Mouse (Mus musculus): ENCODE measurements around the gene B4galt4.
A peak's percentile ranks its signal among the peaks of the same experiment; 100 is the strongest.
"Not testable (repeated sequence)": the region's sequence is repeated elsewhere in the genome, so short reads cannot be mapped to it uniquely, and the experiment has no call there.

Gene B4galt4

DNA sequence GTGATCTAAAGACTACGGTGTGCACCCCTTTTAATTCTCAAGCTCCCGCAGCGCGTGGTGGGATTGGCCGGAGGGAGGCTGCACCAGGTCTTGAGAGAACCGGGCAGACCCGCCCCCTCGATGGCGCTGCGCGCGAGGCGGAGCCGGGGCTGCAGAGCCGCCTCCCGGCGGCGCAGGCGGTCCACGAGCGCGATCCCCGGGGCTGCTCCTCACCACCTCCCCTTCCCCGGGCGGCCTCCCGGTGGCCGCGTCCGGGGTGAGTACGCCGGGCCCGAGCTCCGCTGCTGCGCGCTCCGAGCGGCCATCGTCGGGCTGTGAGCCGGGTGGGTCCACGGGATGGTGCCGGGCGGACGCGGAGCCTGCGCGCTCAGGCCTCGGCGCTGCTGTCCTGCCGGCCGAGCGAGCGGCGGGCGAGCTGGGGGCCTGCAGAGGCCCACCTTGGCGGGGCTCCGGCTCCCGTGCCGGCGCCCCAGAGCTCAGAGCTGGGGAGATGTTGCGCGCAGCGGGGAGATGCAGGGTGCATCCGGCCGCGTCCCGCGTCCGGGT is at the start of gene B4galt4:
Gene B4galt4, plus strand, starts transcription at position 152 of the 546 bp plus-strand sequence.
- peak; percentile 85 for DNase-seq (ENCODE audit: low spot score)

DNA sequence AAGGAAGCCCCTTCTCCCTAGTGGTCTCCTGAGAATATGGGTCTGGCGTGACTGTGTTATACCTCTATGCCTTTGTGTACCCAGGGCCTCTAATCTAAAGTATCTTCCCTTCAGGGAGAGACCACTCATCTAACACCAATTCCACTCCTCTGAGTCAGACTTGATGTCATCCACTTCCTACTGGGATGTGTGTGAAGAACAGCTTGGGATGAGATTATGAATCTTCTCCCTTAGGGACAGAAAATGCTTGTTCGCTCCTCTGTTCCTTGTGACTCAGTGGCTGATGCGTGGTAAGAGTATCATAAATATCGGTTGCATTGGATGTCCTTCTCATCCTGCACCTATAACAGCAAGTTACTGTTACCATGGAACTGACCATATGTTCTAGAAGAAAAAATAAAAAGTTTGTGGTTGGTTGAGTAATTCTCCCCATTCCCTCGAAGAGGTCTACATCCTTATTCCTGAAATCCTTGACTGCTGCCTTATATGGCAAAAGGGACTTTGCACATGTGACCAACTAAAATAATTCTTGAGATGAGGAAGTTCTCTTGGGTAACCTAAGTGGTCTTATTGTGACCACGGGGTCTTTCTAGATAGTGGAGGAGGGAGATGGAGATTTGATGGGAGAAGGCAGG is 47.0 kb upstream of the B4galt4 start:
- no peak for DNase-seq (ENCODE audit: low spot score)

DNA sequence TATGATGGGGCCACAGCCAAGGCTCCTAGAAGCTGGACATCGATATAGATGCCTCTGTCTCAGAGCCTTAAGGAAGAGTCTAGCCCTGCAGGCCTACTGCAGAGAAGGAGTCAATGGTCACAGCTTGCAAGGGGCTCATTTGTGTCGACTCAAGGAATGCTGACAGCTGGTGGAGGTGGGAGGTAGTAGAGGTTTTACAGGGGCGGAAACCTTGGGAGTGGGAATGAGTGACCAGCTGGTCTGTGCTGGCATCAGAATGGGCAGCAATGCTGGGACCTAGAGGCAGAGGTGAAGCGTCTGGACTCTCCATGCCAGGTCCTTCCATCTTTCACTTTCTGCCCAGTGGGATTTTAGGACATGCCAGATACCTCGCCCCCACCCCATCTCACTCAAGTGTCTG is 46.5 kb upstream of the B4galt4 start:
- DNase-seq (ENCODE audit: low spot score), result no peak

DNA sequence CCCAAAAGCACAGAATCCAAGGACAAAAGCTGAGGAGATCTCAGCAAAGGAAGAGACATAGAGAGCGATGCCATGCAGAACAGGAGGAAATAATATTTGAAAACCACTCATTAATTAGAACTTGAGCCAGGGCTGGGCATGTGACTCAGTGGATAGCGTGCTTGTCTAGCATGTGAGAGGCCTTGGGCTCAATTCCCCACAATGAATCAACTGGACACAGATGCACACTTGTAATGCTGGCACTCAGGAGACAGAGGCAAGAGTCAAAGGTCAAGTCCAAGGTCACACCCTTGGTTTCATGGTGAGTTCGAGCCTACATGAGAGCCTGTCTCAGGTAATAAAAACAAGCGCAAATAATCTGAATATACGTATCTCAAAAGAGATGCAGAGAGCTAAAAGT is 44.5 kb upstream of the B4galt4 start:
- DNase-seq (ENCODE audit: low spot score), result no peak

DNA sequence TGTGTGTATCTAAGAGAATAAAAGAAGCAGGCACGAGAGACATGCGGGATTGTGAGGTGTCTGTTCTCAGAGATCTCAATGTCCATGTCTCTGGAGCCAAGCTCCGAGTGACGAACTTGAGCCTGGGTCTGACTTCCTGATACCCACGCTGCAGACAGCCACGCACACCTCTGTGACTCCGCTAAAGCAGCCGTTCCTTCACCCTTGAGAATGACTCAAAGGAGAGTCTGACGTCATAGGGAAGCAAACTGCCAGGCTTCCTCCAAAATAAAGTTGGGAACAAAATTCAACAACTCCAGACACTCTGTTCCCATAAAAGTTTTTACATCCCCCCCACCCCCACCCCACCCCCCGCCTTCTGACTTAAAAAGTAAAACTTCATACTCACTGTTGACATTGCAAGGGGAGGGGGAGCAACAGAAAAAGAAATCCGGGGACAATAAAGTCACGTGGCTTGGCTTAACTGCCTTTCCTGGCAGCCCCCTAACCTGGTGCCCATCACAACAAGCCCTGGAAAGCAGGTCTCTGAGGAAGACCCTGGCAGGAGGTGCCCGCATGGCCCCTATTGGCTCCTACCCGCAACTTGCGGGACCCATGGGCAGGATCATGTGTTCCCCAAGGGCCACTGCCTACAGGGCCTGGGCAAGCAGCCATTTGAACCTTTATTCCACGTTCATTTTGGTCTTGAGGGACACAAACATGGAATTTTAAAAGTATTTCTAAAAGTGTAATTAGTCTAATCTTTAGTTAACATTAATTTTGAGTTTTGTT is 41.5 kb upstream of the B4galt4 start:
- no peak for DNase-seq (ENCODE audit: low spot score)

DNA sequence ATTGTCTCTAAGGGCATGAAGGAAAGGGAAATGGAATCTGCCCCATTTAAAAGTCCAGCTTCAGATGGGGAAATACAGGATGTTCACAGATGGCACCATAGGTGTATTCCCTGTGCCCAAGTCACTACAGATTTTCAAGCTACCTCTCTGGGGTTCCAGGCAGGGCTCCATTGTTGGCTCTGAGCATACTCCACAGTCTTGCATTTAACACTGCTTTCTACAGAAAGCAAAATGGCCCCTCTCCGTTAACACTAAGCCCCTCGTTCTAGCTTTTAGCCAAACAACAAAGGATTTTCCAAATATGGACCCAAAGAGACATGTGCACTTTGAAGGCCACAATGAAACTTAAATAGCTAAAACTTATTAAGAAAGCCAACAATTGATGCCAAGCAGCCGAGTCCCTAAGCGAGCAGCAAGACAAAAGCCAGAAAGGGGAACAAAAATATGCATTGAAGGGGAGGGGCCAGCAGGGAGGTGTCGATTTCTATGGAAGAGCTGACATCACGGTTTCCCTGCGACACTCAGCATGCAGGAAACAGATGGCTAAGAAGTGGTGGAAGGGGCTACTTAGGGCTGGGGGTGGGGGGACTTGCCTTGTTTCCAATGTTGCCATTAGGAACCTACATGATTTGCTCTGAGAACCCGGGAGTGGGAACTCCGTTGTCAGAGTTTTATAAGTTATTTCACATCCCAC is 40.4 kb upstream of the B4galt4 start:
- no peak for DNase-seq (ENCODE audit: low spot score)

DNA sequence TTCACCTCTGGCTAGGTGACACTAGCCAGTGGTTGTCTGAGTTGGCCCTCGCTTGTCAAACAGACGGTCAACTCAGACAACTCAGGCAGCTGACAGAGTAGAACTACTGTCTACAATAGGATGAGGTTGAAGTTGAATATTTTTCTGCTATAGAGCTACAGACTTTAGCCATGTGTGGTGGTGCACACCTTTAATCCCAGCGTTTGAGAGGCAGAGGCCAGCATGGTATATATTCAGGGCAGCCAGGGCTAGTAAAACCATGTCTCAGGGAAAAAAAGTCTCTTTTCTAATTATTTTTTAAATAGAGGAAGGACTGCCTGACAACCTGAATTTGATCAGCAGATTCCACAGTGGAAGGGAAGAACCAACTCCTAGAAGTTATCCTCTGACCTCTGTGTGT is 39.7 kb upstream of the B4galt4 start:
- no peak for DNase-seq (ENCODE audit: low spot score)

DNA sequence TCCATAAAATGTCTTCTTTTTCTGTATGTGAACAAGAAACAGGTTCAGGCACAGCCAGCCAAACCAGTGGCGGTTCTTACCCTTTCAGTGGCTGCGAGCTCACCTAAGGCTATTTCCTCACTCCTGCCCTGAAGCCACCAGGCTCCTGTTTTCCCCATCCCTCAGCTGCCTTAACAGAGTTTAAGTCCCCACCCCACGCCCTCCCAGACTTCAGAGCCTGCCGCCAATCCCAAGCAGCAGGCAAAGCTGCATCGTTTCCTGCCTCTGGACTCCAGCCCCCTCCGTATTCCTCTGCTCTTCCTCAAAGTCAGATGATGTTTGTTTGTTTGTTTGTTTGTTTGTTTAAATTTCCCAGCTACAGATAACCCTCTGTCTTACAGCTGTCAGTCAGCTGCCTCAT is 38.6 kb upstream of the B4galt4 start:
- DNase-seq (ENCODE audit: low spot score), result no peak

DNA sequence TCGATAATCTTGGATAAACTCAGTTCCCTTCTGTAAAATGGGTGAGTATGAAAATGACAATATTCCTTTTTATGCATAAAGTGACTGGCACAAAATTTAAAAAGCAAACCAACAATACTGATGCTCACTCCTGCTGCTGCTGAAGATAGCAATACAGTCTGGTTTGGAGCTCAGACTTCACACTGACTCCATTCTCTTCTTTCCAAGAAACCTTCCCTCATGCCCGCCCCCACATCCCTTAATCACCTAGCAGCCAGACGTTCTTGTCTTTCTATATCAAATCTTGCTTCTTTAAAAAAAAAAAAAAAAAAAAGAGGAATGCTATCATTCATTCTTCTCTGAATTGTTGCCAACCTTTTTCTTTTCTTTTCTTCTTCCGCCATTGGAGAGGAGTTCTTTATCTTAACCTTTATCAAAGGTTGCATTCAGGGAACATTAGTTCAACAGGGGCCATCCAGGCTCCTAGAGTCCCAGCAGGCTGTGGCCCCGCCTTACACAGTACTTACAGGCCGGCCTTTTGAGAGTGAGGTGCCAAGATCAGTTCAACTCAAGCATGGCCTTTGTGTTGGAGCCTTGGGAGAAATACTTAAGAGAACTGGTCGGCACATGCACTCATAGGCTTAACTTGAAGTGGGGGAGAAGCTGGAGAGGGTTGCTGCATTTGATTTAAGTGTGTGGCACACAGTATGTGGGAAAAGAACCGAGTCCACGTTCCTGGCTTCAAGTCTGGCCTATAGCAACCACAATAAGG is 36.4 kb upstream of the B4galt4 start:
- no peak for DNase-seq (ENCODE audit: low spot score)

DNA sequence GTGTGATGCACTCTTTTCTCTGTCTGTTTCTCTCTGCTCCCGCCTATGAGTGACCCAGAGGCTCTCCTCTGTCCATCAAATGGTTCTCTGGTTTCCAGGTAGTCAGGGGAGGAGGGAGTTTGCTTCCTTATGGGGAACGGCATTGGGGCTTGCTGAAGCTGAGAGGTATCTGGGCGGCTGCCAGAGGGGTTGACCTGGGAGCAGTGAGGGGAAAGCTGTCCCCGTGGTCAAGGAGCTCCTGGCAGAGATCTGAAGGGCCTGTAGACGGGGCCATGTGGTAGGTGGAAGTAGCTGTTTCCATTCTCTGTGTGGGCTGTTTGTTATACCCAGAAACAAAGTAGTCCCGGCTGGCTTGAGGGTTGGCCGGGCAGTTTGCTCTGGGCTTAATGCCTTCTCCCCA is 35.3 kb upstream of the B4galt4 start:
- no peak for DNase-seq (ENCODE audit: low spot score)

DNA sequence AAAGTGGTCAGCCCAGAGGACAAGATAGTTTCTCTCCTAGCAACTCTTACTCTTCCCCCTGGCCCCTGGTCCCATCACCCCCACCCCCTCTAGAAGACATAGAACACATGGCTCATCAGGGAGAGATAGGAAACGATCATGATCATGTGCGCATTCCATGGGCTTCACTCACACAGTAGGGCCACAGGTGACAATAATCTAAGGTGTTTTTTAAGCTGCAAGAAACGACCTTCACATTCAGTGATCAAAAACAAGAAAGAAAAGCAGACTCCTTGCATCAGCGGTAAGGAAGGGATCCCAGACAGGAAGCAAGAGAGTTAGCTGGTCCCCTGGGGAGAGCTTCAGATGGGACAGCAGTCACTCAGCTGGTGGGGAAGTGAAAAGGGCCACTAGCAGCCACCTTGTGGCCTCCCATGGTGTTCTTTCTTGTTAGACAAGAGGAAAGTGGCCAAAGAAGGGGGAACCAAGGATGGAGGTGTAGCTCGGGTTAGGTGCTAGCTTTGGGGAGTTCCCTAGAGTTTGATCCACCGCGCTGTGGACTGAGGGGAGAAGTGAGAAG is 33.0 kb upstream of the B4galt4 start:
- no peak for DNase-seq (ENCODE audit: low spot score)

DNA sequence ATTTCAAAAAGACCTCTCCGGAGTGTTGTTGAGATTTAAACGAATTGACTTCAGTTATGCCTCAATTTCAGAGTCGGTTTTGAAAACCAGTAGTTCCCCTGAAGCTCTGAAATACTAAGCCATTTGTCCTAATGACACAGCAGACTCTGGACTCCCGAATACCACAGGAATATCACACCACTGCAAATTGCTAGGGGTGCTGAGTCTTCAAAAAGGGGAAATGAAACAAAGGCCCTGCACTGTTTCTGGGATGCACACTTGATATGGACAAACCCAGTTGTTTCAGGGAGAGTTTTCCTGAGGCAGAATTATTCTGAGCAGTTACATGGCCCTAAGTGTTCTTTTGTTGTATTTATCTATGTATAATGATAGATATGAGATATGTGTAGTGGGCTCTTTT is 30.8 kb upstream of the B4galt4 start:
- DNase-seq (ENCODE audit: low spot score), result no peak

DNA sequence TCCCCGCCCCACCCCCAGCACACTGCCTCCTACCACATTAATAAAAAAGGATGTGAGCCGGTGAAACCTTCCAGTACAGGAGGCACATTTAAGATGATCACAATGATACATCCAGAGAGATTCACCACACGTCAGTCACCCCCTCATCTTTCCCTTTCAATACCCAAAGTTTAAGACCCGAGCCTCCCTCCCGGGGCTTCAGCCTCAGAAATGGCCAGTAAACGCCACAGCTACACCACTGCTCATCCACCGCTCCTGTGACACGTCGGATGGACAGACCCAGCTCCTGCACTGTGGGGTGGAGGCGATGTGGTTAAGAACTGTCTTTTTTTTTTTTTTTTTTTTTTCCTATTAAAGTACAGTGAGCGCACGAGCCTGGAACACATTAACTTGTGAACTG is 30.0 kb upstream of the B4galt4 start:
- DNase-seq (ENCODE audit: low spot score), result no peak

DNA sequence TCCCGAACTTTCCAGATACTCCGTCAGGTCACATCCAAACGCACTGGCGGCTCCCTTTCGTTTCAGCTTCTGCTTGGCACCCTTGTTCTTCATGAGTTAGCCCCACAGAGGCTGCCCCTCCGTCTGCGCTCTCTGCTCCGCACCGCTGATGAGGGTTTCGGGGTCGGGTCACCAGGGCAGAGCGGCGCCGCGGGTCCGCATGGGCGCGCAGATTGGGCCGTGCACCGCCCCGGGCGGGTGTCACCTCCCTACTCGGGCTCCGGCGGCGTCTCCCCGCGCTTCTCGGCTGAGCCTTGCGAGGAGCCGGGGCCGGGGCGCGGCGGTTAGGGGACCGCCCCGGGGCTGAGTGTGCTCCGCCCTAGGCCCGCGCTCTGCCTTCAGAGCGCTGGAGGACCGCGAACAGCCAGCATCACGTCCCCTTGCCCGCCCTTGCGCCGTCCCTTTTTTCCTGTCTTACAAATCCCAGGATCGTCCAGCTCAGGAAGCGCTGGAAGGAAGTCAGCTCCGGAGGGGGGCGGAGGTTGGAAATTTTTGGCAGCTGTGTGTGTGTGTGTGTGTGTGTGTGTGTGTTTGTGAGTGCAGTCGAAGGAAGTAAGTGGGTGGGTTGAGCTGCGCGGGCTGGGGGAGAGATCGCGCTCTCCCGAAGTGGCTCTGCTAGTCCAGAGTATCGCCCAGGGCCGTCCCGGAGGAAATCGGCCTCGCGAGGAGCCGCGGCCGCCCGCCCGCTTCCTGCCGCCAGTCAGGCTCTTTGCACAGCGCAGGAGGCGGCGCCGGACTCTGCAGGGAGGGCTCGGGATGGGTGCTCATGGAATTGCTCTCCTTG is 29.3 kb upstream of the B4galt4 start, which contains the start of gene Arhgap31:
Gene Arhgap31, minus strand, starts transcription at position 694 of the 823 bp plus-strand sequence.
- peak; percentile 69 for DNase-seq (ENCODE audit: low spot score)

DNA sequence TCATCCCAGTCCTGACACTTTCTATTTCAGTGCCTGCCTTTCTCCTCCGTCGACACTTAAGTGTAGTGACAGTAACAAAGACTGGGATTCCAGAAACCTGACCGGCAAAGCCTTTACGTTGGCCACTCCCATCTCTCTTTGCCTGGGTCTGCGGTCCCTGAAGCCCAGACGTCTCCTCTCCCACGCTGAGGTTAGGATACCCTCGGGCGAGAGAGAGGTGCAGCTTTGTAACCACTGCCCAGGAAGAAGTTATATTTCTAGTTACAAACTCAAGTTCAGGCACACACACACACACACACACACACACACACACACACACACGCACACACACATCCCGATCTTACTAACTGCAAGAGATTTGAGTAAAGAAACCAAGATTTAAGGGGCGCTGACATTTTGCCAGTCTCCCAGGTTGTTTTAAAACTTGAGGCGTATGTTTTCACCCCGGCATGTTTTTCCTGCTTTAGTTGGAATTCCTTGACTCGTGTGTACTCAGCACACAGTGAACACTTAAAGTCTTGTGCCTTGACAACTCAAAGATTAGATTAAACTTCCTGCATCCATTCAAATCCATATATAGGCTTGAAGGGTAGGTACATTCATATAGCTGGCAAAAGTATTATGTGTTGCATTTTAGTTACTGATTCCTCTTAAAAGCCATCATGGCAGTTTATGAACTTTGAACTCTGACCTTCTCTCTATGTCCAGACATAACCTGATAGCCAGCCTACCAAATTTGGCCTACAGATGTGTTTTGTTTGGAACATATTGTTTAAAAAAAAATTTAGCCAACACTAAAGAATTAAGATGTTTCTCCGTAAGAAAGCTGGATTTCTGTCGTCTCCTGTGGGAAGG is 28.4 kb upstream of the B4galt4 start:
- DNase-seq (ENCODE audit: low spot score), result no peak

DNA sequence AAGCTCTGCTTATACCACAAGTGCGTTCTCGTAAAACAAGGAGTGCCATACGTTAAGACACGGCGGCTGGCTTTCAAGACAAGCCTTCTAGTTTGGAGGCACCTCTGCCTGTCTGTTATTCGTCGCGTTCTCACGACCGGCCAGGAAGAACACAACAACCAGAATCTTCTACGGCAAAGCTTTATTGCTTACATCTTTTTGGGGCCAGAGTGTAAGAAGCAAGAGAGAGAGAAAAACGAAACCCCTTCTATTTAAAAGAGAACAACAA is 27.9 kb upstream of the B4galt4 start:
- not testable (repeated sequence) for DNase-seq (ENCODE audit: low spot score)

DNA sequence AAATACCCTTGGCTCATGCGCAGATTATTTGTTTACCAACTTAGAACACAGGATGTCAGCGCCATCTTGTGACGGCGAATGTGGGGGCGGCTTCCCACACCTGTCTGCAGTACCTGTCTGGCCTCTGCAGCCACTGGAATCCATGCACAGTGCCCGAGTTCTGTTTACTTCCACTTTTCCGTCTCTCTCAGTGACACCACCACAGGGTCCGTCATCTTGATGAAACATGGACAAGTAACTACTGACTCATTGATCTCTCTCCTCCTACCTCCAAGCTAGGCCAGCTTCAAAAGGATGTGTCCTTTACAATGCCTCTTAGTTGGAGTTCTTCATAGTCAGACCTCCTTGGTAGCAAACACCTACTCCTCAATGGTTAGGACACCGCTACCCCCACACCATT is 20.7 kb upstream of the B4galt4 start:
- DNase-seq (ENCODE audit: low spot score), result no peak

DNA sequence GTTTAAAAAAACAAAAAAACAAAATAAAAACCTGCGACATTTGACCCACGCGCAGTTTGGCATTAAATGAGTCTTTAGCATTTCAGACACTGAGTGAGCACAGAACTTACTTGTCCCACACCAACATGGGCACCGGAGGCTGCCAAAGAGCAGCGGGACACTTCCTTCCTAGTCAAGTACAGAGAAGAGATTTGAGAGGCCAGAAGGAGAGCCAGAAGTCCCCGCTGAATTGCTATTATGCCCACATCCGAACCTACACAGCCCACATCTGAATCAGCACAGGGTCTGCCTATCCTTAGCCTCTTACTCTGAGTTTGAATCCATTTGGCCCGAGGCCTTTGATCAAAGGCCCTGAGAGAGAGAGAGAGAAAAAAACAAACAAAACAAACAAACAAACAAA is 17.8 kb upstream of the B4galt4 start:
- DNase-seq (ENCODE audit: low spot score), result no peak

DNA sequence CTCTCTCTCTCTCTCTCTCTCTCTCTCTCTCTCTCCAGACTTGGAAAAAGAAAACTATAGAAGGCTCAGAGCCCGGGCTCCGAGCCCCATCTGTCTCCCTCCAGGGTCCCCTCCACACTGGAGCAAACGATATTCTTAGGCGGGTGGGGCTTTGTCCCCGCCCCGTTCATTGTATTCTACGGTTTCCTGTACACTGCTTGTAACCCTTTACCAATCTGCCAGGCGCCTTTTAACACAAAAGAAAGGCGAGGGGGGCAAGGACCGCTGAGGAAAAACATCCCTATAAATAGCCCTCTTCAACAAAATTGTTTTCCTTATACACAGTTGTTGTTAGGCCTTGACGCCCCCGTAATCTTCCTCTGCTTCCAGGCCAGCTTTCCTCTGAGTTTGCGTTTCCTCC is 17.1 kb upstream of the B4galt4 start:
- DNase-seq (ENCODE audit: low spot score), result no peak

DNA sequence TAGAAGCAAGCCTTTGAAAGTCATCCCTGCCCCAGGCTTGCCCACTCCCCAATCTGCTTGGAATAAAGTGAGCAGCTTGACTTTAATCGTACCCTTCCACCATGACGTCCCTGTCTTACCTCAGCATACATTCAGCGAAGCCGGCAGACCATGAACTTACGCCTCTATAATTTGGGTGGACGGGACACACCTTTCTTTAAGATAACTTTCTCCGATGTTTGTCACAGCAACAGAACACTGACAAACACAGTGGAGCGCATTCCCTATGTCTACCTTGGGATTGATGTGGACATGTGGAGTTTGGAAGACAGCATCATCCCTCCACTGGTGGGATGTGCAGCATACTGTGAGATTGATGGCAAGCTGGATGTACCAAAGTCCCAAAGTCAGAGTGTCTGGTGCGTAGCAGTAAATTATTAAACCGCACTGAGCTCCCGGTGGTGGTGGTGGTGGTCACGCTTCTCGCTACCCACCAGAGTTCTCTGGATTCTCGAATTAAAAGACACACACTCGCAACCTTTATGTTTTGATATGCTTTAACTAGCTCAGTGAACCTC is 13.4 kb upstream of the B4galt4 start:
- no peak for DNase-seq (ENCODE audit: low spot score)
